Mouse (Mus musculus): ENCODE data around the gene Cenpp.

The Cenpp gene

DNA sequence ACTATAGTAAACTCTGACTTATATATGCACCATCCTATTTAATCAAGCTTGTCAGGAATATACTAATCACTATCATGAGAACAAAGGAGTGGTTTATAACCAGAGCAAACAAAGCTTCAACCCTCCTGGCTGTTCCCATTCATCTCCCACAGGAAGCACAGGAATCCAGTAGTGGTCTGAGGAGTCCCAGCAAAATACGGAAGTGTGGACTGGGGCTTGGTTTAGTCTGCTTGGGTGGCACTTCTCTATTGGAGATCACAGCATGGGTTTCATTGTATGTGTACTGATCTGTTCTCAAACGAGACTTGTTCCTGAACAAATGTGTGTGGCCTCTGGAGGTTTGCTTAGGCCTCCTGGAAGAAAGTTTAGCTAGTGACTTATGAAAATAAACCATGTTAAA, 133.8 kb downstream of the Cenpp start:
- no peak for DNase-seq

DNA sequence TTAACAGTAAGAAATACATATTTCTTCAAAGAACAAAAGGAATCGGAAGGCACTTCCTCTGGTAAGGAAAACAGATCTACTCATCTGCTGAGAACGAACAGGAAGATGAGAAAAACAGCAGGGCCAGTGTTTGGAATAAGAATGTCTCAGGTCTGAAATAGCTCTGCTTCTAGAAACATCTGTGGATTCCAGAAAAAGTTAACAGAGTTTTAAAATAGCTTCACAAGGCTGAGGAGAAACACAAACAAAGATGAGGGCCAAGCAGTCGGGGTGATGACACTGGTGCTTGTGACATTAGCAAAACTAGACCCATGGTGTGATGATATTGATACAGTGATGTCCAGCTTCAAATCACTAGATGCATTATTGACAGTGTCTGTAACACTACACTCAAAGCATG, 145.4 kb downstream of the Cenpp start:
- DNase-seq = no peak

DNA sequence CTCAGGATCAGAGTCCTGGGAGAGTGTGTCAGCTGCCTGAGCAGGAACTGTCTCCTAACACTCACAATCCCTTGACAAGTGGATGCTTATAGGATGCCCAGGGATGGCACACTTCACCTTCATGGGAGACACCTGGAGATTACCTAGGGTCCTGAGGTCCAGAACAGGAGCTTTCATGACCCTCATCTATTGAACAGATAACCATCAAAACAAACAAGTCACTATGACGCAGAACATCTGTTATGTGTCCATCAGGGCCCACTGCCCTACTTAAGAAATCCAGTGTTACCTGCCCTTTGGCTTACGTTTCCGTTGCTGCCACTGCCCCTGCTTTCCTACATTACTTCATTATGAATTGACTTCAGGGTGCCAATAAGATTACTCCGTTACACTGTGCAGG, 146.8 kb downstream of the Cenpp start:
- no peak for DNase-seq

DNA sequence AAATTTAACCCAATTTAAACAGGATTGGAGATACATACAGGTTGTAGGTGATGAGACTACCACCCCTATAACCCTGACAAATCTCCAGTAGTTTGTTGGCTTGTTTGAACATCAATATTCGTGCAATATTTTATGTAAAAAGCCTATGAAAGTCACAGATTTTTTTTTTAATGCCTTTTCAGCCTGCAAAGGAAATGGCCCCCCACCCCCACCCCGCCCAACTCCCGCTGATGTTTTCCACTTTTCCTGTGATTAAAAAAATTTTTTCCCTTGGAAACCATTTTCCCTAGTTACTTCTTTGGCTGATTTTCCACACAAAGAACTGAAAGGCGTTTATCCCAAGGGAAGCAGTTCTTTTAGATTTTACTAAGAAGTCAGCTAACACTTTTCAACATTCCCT, 148.1 kb downstream of the Cenpp start, which contains the start of gene Ecm2:
TSS of gene Ecm2 (plus strand) at position 301 of the 400 bp plus-strand sequence.
- no peak for DNase-seq

DNA sequence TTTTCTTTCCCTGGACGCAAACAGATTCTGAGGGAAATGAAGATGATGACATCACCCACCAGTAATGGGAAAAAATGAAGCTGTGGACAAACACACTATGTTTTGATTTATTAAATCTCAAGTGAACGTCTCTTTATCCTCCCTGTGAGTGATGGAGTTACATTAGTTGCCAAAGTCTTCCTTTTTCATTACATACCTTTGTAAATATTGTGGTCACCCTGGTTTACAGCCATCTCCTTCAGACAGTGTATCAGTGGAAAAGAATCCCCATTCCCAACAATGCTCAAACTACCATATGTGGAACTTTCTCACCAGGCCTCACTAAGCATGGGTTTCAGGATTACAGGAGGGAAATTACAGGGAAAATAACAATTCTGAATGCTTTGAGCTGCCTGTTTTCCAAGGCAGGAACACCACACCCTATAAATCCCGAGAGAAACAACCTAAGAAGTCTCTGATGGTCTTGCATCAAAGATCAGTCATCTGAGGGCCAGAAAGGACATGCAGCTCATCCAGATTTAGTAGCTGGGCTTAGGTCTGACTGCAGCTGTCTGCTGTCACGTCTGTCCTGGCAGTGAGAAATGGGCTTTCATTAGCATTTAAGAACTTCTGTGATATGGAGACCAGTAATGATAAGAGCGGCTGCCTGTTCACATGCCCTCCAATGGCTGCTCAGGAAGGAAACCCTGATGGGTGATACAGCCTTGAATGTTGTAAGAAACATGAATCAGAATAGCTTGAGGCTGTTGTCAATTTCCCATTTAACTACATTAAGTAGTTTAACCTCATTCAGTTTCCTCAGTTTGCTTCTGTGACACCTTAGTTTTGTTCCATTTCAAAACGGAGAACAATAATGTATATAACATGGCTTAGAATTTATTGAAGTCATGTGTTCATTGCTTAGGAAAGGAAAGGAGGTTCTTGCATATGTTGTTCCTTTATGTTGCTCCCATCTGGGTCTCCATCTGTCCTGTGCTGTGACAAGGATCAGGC, 159.9 kb downstream of the Cenpp start, which contains the start of gene Tes3-ps:
TSS of gene Tes3-ps (plus strand) at position 943 of the 993 bp plus-strand sequence.
- DNase-seq = no peak

DNA sequence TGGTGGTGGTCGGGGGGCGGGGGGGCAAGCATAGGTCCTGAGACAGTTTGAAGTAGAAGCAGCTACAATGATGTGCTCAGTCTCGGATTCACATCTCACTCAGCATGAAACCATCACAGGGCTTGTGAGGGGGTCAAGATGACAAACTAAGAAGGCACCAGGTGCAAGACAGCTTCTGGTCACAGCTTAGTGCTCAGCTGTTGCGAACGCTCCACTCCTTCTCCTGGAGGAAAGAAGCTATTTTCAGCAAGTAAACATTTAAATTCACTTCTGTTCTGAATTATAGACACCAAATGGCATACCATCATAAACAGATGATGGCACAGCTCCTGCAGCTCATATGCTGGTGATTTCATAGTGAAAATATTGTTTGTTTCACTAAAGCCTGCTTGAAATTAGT, 167.2 kb downstream of the Cenpp start:
- DNase-seq = no peak

DNA sequence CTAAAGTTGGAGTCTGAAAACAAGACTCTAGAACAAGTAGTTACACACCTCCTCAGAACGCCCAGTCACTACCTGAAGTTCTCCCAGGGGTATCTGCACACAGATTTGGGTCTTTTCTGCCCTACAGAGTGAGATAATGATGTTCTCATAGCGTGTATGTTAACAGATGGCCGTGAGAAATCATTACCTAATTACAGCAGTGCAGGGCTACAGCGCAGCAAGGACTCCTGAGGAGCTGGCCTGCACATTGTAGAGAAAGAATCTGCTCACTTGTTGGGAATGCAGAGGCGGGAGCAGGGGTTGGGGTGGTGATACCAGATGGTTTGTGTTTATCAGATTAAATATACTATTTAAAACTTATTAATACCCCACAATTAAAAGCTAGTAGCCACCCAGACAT, 172.0 kb downstream of the Cenpp start:
- peak; percentile 37 to 52 for DNase-seq

DNA sequence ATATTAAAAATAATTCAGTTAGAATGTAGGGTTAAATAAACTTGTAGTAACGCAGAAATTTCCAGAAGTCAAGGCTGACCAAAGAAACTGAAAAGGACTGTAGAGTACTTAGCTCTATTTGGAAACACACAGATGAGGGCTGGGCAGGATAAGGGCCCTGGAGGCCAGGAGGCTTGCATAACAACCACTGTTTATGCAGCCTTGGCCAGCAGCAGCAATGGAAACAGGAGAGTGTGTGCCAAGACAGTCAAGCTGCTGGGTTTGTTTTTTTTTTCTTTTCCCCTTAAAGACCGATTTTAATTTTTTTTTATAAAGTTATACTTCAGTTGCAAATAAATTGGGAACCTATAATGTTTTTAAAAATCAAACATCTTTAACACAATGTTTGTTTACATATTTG, 172.5 kb downstream of the Cenpp start:
- peak; percentile 54 to 65 for DNase-seq

DNA sequence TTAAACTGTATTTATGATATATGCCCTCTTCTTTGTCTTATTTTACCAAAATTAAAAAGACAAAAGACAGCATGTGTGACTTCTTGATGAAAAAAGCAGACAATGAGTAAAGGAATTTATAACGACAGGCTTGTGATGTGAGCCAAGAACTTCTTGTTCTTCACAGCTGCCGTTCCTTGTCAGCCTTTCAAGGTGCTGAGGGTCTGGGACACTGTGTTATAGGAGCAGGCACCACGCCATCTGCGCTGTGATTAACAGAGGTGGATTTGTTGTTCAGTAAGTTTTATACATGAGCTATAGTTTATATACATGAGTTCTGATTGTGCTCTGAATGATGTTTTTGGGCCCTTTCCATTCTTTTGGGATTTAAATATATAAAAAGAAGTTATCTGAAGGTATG, 173.2 kb downstream of the Cenpp start:
- DNase-seq = no peak

DNA sequence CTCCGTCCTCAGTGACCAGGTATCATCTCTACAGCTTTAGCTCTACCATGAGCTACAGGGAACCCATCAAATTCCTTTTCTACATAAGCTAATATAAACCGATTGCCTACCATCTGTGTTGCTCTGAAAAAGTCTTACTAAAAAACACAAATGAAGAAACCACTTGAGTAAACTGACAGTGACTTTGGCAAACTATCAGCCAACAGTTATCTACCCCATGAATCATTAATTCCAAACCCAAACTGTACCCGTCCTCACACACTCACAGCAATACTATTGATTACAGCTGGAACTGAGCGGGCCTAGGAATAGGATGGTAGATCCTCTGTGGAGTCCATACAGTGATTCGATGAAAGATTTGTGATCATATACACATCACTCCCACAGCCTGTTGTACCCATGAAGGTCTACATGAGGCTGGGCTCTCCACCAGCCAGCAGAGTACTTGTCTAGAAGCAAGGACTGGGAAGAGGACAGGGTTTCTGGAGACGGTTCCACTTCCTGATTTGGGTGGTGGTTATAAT, 173.7 kb downstream of the Cenpp start:
- no peak for DNase-seq

DNA sequence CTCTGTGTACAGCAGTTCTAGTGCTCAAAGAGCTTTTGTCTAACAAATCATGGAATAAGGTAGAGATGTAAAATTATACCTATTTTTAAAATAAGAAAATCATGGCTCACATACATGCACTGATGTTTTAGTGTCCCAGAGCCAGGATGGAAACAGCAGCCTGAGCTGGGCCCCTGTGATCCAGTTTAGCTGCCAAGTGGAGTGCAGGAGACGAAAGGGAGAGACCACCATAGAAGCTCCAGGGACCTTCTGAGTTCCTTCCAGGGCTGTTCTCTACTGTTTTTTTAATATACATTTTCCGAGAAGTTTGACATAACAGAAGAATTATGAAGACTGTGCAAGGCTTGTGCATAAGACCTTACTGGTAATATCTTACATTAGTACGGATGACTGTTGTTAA, 174.7 kb downstream of the Cenpp start:
- no peak for DNase-seq

DNA sequence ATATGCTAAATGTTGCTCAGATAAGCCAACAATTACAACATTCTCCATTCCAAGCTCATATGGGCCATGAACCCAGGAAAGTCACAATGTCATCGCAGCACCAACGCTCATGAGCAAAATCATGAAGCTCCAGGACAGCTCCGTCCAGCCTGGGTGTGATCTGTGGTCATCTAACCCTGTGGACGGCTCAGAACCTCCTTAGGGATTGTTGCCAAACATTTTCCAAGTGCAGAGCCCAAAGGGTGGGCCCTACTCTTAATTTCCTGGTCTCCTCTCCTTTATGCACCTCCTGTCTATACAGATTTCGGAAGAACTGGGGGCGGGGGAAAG, 179.9 kb downstream of the Cenpp start:
- no peak for DNase-seq

DNA sequence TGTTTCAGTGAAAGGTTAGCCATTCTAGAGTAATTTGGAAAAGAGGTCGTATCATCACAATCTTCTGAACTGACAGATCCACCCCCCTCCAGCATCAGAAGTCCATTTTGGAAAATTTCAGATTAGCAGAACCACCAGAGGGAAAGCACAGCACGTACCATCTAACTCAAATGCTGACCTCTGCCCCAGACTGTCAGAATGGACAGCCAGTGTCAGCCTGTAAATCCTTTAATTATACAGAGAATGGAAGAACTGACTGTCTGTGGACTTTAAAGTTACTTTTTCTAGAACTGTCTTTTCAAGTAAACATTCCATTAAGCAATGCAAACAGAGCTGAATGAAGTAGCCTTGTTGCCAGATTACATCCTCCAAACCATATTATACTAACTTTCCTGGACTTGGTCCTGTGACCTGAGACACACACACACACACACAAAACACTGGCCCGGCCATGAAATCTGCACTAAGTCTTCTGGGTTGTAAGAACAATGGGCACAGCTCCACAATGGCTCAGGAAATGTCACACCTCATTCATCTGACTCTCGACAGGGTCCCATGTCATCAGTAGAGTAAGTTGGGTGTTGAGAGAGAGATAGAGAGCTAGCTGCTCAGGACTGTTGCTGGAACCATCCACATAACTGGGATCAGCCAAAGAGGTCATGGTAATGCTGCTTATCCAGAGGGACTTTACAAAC, 180.5 kb downstream of the Cenpp start:
- no peak for DNase-seq

DNA sequence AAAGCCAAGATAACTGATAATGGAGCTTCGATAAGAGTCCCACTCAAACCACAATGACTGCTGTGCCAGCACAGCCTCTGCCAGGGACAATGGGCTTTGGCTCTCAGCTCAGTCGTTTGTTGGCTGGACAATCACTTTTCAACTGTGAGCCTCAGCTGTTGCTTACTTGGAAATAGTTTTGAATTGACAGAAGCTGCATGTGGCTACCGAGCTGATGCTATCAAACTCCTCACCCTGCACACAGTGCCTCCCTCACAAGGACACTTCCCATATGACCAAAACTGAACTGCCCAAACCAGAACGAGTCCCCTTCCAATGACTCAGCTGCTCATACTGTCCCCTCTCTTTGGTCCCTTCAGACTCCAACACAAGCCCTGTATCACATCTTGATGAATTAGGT, 181.8 kb downstream of the Cenpp start:
- DNase-seq = no peak

DNA sequence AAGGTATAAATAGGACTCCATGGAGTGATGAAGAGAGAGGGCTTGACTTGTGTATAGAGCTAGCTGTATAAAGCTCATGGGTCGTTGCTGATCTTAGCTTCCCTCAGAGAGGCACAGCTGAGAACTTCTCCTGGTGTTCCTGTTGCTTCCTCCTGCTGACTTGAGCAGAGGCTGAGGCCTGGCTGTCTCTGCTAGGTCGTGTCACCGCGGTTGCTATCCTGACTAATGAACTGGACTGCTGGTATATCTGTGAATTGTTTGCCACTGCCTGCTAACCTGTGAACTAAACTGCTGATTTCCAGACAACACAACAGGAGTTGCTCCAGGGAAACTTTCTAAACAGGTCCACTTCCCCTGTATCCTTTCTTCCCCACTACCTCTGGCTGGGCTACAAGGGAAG, 182.3 kb downstream of the Cenpp start:
- no peak for DNase-seq

DNA sequence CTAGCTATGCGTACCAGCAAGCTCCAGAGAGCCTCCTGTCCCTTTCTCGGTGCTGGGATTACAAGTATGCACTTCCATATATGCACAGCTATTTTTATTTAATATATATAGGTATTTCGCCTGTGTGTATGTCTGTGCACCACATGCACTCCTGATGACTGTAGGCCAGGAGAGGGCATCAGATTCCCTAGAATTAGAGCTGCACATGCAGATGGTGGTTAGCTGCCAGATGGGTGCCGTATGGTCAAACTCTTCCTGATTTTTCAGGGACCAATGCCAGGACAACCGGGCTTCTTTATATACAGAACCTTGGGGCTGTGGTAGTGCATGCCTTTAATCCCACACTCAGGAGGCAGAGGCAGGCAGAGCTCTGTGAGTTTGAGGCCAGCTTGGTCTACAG, 183.6 kb downstream of the Cenpp start:
- peak in 1 of 2 experiments; percentile 21 for DNase-seq

DNA sequence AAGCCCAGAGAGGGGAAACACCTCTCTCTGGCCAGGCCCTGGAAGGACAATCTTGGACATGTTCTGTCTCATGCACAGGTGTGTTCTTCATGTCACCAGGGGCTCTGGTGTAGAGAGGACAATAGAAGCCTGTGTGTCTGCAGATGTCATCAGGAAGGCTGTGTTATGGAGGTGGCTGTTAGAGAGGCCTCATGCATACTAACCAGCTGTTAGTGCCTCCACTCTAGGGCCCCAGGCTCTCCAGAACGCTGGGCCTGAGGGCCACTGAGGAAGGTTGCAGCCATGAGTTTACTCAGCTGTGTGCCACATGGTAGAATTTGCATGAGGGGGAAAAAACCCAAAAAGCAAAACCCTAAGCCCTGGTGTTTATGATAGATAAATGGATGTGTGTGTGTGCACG, 185.0 kb downstream of the Cenpp start:
- DNase-seq = no peak

DNA sequence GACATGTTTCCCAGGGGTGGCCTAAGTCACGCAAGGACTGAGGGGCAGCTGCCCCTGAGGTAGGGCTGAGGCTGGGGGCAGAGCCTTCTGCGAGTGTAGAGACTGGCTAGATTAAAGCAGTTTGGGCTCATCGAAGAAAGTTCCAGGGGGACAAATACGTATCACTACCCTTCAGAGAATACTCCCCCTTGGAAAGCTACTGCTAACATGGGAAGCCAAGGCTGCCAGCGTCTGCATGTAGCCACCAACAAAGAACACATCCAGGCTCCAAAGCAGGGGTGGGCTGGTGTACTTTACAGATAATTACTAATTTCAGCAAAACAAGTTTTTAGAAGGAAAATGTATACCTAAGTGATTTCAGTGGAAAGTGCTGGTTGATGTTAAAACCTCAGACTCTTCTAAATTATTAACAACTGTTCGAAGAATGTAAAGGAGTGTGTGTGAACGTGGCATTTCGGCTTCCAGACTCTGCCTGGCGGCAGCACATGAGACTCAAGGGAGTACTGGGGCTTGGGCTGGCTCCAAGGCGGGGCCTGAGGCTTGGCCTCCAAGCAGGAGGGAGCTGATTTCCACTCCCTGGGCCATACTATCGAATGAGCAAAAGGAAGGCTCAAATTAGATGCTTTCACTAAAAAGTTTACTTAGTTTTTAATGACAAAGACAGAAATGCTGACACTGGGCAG, 186.1 kb downstream of the Cenpp start:
- DNase-seq = no peak

DNA sequence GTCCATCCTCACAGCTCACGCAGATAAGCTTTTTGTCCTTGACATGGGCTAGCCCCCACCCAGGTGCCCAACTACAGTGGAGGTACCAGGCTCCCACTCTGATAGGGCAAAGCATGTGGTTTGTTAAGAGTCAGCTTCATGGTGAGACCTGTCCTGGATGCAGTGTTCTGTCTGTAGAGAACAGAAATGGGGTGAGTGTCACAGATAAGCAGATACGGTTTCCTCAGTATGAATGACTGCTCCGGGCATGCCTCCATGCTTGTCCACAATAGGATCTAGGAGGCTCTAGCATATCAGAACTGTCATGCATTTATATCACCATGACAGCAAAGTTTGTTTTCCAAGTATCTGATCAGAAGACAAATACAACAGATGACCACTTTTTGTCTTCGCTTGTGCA, 186.7 kb downstream of the Cenpp start:
- no peak for DNase-seq

DNA sequence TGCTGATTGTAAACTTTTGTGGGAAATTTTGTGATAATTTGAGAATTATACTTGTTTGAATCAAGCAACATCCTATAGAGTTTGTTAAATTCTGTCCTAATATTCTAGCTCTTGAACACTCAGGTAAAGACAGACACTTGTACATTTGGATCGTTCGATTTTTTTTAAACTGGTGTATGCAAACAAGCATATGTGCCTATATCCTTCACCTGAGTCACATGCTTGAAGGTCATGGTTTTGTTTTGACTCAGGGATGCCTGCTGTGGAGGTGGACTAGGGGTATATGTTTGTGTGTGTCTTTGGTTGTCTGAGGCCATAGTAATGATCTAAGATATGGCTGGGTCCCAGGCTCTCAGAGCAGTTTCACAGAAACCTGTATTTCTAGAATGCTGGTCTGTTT, 189.7 kb downstream of the Cenpp start:
- DNase-seq = no peak

DNA sequence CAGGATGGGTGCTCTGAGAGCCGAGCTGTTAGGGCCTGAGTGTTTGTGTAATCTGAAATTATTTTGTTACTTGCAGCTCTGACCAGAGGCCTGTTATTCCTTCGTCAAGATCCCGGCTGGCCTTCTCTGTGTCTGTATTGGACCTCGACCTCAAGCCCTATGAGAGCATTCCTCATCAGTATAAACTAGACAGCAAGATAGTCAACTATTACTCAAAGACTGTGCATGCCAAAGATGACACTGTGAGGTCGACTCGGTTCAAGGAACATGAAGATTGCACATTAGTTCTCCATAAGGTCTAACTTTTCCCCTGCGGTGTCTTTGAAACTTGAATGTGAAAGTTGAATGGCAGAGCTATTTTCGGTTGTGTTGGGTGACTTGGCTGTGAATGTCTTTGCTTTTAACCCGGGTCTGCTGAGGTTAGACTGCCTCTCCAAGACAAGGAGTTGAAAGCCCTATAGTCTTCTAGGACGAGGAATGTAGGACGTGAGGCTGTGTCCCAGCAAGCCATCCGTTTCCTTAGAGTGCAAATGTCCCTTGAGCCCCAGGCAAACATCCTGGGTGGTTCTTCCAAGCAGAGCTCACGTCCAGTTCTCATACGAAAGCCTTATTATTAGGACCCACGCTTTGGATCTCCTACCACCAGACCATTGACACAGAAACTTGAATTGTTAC, 191.0 kb downstream of the Cenpp start:
- DNase-seq = no peak

DNA sequence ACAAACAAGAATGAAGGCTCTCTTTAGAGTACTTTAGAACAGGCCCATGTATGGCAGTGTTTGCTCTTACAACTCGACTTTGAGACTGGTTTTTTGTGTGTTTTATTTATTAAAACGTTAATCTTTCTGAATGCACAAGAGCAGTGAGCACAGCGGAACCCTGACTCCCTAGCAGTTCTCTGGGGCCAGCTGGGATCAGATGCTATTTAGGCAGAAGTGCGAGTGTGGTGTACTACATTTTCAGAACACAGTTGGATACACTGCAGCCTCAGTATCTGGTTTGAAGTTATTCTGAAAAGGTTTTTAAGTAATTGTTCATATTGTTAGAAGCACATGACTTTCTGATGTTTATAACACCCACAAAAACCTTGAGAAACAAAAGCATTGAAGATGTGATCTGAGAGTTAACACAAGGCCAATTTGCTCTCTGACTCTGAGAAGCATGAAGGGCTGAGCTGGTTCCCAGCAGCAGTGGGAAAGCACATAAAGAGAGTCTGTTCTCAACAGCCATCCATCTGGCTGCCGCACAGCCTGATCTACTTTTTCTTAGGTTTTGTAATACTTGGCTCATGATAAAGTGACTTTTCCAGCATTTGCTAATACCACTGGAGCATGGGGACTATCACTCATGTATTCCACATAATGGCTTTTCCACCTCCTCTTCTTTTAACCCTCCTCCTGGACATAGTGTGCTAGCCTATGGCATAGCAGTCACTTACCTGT, 191.7 kb downstream of the Cenpp start:
- DNase-seq = peak in 1 of 2 experiments; percentile 9
